Mouse (Mus musculus) hindlimb bud, embryonic 11.5 days (tissue): ENCODE measurements around the gene Spon1.

Experiments used
- DNase-seq: peaks from one replicate; pipeline ENCODE4 v3.0.0-alpha.2; 2012; ENCODE audit warnings: low read depth, low spot score; ENCODE audit errors: extremely low spot score

Spon1 gene

GRCm38 (mm10) chr7:113988156-113988555, 222.4 kb downstream of the Spon1 start:
- no peak for DNase-seq

- DNase-seq: no peak
Measured at GRCm38 (mm10) chr7:113997675-113998354, 232.0 kb downstream of the Spon1 start.

GRCm38 (mm10) chr7:114004171-114004570, 238.4 kb downstream of the Spon1 start:
- no peak for DNase-seq

GRCm38 (mm10) chr7:114005499-114005898, 239.7 kb downstream of the Spon1 start:
- no peak for DNase-seq

GRCm38 (mm10) chr7:114006456-114006855, 240.7 kb downstream of the Spon1 start:
- DNase-seq: no peak

- no peak for DNase-seq
Measured at GRCm38 (mm10) chr7:114007565-114007964, 241.8 kb downstream of the Spon1 start.

GRCm38 (mm10) chr7:114011726-114012443, 246.1 kb downstream of the Spon1 start:
- DNase-seq: no peak

- DNase-seq: no peak
Measured at GRCm38 (mm10) chr7:114016001-114016949, 250.5 kb downstream of the Spon1 start.

- no peak for DNase-seq
Measured at GRCm38 (mm10) chr7:114018861-114019260, 253.1 kb downstream of the Spon1 start.

- DNase-seq: no peak
Measured at GRCm38 (mm10) chr7:114020057-114020703, 254.4 kb downstream of the Spon1 start.

GRCm38 (mm10) chr7:114020704-114021093, 254.9 kb downstream of the Spon1 start:
- DNase-seq: peak; percentile 53

GRCm38 (mm10) chr7:114026923-114027322, 261.1 kb downstream of the Spon1 start:
- no peak for DNase-seq

- DNase-seq: no peak
Measured at GRCm38 (mm10) chr7:114027406-114027805, 261.6 kb downstream of the Spon1 start.

GRCm38 (mm10) chr7:114028828-114029227, 263.0 kb downstream of the Spon1 start:
- no peak for DNase-seq

- DNase-seq: no peak
Measured at GRCm38 (mm10) chr7:114029596-114029995, 263.8 kb downstream of the Spon1 start.

GRCm38 (mm10) chr7:114037237-114037636, 271.4 kb downstream of the Spon1 start:
- DNase-seq: no peak

- DNase-seq: no peak
Measured at GRCm38 (mm10) chr7:114041349-114041748, 275.6 kb downstream of the Spon1 start.

GRCm38 (mm10) chr7:114042973-114043928, 277.5 kb downstream of the Spon1 start:
- DNase-seq: no peak

- DNase-seq: no peak
Measured at GRCm38 (mm10) chr7:114043929-114044549, 278.2 kb downstream of the Spon1 start.
